Mouse (Mus musculus) bone marrow macrophage, adult 2 months (primary cell): Measurements from ENCODE around the gene Inpp5k.

ENCODE experiments used
- CTCF ChIP-seq: IDR thresholded peaks from 2 replicates; pipeline ENCODE4 v1.5.1; 2012; ENCODE audit warnings: low read depth, mild to moderate bottlenecking, low read length, moderate library complexity
- POLR2A ChIP-seq: IDR thresholded peaks from 2 replicates; pipeline ENCODE4 v1.6.1; 2012; ENCODE audit warnings: mild to moderate bottlenecking, low read depth, low read length, borderline replicate concordance

DNA sequence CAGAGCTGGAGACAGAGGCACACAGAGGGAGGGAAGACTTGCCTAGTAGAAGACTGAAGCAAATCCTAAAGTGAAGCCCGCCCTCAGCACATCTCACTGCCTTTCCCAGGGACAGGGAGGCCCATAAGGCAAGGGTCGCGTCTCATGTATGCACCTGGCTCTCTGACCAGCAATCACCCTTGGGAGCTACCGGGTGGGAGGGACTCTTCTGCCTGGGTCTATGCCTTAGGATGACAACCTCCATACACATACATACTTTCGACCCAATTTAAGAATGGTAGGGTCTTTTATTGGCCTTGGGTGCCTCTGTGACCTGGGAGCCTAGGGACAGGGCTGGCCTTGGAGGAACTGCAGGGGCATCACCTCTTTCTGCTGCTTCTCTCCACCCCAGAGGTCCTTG is 42.6 kb downstream of the Inpp5k start:
- TF ChIP-seq POLR2A (no peak), CTCF (no peak)
